In the genomic region with DNA sequence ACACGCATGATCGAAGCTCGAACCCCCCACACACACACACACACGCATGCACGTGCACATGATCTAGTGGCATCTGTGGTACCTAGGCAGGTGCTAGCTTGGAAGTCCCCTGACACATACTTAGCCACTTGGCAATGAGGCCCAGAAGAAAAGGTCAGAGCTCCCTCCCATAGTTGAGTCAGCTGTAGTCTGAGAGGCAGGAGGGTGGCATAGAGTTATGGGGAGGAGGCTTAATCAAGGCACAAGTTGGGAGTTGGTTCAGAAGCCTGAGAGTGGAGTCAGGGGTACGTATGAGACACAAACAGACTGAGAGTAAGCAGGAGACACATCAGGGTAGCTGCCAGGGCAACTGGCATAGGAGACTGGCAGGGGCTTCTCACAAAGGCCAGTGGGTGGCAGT, we compare ENCODE assay signal across 26 mouse cellular contexts.
DNase-seq lines count a peak whose midpoint lies in the region; ATAC-seq lines count a peak whose summit lies in the region.
"Had no signal": no experiment of that assay in that cellular context is flagged by ENCODE, and none has a peak within 500 bp of the region (broad histone marks: within the 10 kb centered on the region; RNA-seq: fewer than 3 reads in every experiment).

No protein-coding gene starts in this region.

- H3K36me3 ChIP-seq in midbrain, embryonic 13.5 days, result no peaks in the 10 kb centered on the region
- H3K36me3 ChIP-seq in midbrain, embryonic 15.5 days (replicated peaks), result no peaks in the 10 kb centered on the region
- H3K36me3 ChIP-seq: embryonic facial prominence, embryonic 10.5 days; embryonic facial prominence, embryonic 13.5 days; forebrain, embryonic 12.5 days; forebrain, embryonic 15.5 days; G1E; hindbrain, embryonic 10.5 days; hindbrain, embryonic 15.5 days had no signal

- peak overlapping the region; percentile 44; the same call in 1 of the 2 replicates for H3K27ac ChIP-seq in midbrain, embryonic 13.5 days
- no peak overlapping the region for H3K27ac ChIP-seq in midbrain, embryonic 15.5 days
- H3K27ac ChIP-seq: embryonic facial prominence, embryonic 10.5 days; embryonic facial prominence, embryonic 13.5 days; forebrain, embryonic 12.5 days; forebrain, embryonic 15.5 days; hindbrain, embryonic 15.5 days had no signal

- no peaks in the 10 kb centered on the region for H3K9me3 ChIP-seq in midbrain, embryonic 13.5 days
- H3K9me3 ChIP-seq in midbrain, embryonic 15.5 days, result no peaks in the 10 kb centered on the region
- H3K9me3 ChIP-seq: embryonic facial prominence, embryonic 10.5 days; forebrain, embryonic 15.5 days; G1E; hindbrain, embryonic 10.5 days; hindbrain, embryonic 15.5 days had no signal

- WGBS in midbrain, embryonic 13.5 days, result 92% methylated on average over 6 of the region's 6 CpGs
- WGBS in midbrain, embryonic 15.5 days, result 83% methylated on average over 6 of the region's 6 CpGs

- H3K4me2 ChIP-seq in midbrain, embryonic 13.5 days (replicated peaks), result no peak overlapping the region
- H3K4me2 ChIP-seq in midbrain, embryonic 15.5 days, result no peak overlapping the region
- H3K4me2 ChIP-seq: embryonic facial prominence, embryonic 13.5 days; forebrain, embryonic 12.5 days; forebrain, embryonic 15.5 days; heart, embryonic 11.5 days; hindbrain, embryonic 15.5 days had no signal

- H3K9ac ChIP-seq in midbrain, embryonic 13.5 days (replicated peaks), result no peak overlapping the region
- H3K9ac ChIP-seq in midbrain, embryonic 15.5 days, result no peak overlapping the region
- H3K9ac ChIP-seq: embryonic facial prominence, embryonic 13.5 days; forebrain, embryonic 12.5 days; forebrain, embryonic 15.5 days; hindbrain, embryonic 15.5 days had no signal

- no peak for ATAC-seq in midbrain, embryonic 13.5 days
- ATAC-seq in midbrain, embryonic 15.5 days (replicated peaks), result no peak
- ATAC-seq in frontal cortex, adult (ENCODE audit: low TSS enrichment), result no peak
- ATAC-seq: forebrain, embryonic 15.5 days; Patski had no signal

- H3K4me1 ChIP-seq in midbrain, embryonic 13.5 days (replicated peaks), result peaks cover 20% of the 10 kb centered on the region
- H3K4me1 ChIP-seq in midbrain, embryonic 15.5 days, result peaks cover 14% of the 10 kb centered on the region
- H3K4me1 ChIP-seq: embryonic facial prominence, embryonic 10.5 days; embryonic facial prominence, embryonic 13.5 days had no signal

- peak; percentile 1 for DNase-seq in thymus, postnatal 14 days
- DNase-seq in thymus, postnatal 0 days (ENCODE audit: low spot score), result no peak
- peak; percentile 66 for DNase-seq in brain, adult 2 months (ENCODE audit: low read depth, low spot score)
- DNase-seq: adrenal gland, adult 2 months; adrenal gland, postnatal 14 days; cerebellum, adult 11-12 months; cerebellum, adult 8-10 months; cerebellum, postnatal 10 days; cerebellum, postnatal 36 days; embryo, embryonic 11 days; gastrocnemius, postnatal 10 days; gastrocnemius, postnatal 36 days; heart, postnatal 36 days had no signal

- no peaks in the 10 kb centered on the region for H3K27me3 ChIP-seq in midbrain, embryonic 13.5 days
- no peaks in the 10 kb centered on the region for H3K27me3 ChIP-seq in midbrain, embryonic 15.5 days (replicated peaks)
- H3K27me3 ChIP-seq: embryonic facial prominence, embryonic 13.5 days; forebrain, embryonic 12.5 days; forebrain, embryonic 15.5 days; hindbrain, embryonic 15.5 days had no signal

- H3K4me3 ChIP-seq in midbrain, embryonic 13.5 days (replicated peaks), result no peak overlapping the region
- no peak overlapping the region for H3K4me3 ChIP-seq in midbrain, embryonic 15.5 days
- H3K4me3 ChIP-seq: embryonic facial prominence, embryonic 10.5 days; embryonic facial prominence, embryonic 13.5 days; erythroblast, embryonic 14.5 days; forebrain, embryonic 12.5 days; forebrain, embryonic 15.5 days; hindbrain, embryonic 10.5 days; hindbrain, embryonic 15.5 days had no signal
